In genomic region chr6:113076012-113076685, GRCm38 (mm10) we compare ENCODE assay signal across 1 mouse cellular context.
TF ChIP-seq lines count a peak whose summit lies in the region.

No protein-coding gene starts in this region.

TF ChIP-seq in CH12.LX, 34 proteins besides CTCF, POLR2A, EP300 and RAD21 (continued from another document):
- TF ChIP-seq CHD1 (IDR thresholded peaks at IDR 0.05; ENCODE audit: low read depth, low read length): no peak
- TF ChIP-seq NELFE (IDR thresholded peaks at IDR 0.05; ENCODE audit: low read depth, low read length): peak; percentile 78
- peak; percentile 56 for TF ChIP-seq MAX (IDR thresholded peaks at IDR 0.05; ENCODE audit: low read length)
- peak; percentile 75 for TF ChIP-seq TCF12 (IDR thresholded peaks at IDR 0.05; ENCODE audit: low read depth, low read length)
- no peak for TF ChIP-seq ZKSCAN1 (IDR thresholded peaks at IDR 0.05; ENCODE audit: borderline replicate concordance, low read depth, low read length)
- peak; percentile 89 for TF ChIP-seq CHD2 (IDR thresholded peaks at IDR 0.05; ENCODE audit: low read length)
- TF ChIP-seq IRF4 (IDR thresholded peaks at IDR 0.05; ENCODE audit: low read depth, low read length): peak; percentile 53
- peak; percentile 7; the same call in 1 of the 2 replicates for TF ChIP-seq ETS1 (conservative IDR thresholded peaks at IDR 0.05; ENCODE audit: low read depth, low read length)
- TF ChIP-seq USF2 (conservative IDR thresholded peaks at IDR 0.05; ENCODE audit: low read depth, low read length): no peak
- TF ChIP-seq MEF2A (IDR thresholded peaks at IDR 0.05; ENCODE audit: borderline replicate concordance, low read depth, low read length): 0 out of 2 replicates have a peak, but pooled peaks have one; percentile 27
- TF ChIP-seq SMC3 (IDR thresholded peaks at IDR 0.05; ENCODE audit: low read depth, low read length): peak; percentile 9; the same call in 1 of the 2 replicates
- TF ChIP-seq SIN3A (IDR thresholded peaks at IDR 0.05; ENCODE audit: low read length): peak; percentile 23
- no peak for TF ChIP-seq UBTF (IDR thresholded peaks at IDR 0.05; ENCODE audit: low read depth, low read length)
- TF ChIP-seq NRF1 (IDR thresholded peaks at IDR 0.05; ENCODE audit: low read depth, low read length): no peak; the same call in 1 of the 2 replicates
- no peak for TF ChIP-seq ZNF384 (IDR thresholded peaks at IDR 0.05; ENCODE audit: low read depth, low read length)
- no peak for TF ChIP-seq GABPA (IDR thresholded peaks at IDR 0.05; ENCODE audit: insufficient replicate concordance, low read depth, low read length)
- TF ChIP-seq MAFK (IDR thresholded peaks at IDR 0.05; ENCODE audit: insufficient replicate concordance, low read length): no peak
- TF ChIP-seq KAT2A (IDR thresholded peaks at IDR 0.05; ENCODE audit: insufficient replicate concordance, low read length): 0 out of 2 replicates have a peak, but pooled peaks have one; percentile 5
- TF ChIP-seq ELF1 (IDR thresholded peaks at IDR 0.05; ENCODE audit: low read depth, low read length): peak; percentile 77
- no peak for TF ChIP-seq POLR2AphosphoS2 (IDR thresholded peaks at IDR 0.05; ENCODE audit: low read depth, low read length)
- peak; percentile 87 for TF ChIP-seq BHLHE40 (IDR thresholded peaks at IDR 0.05; ENCODE audit: low read depth, low read length)
- peak; percentile 91; the same call in 1 of the 2 replicates for TF ChIP-seq MYC (IDR thresholded peaks at IDR 0.05; ENCODE audit: low read depth, low read length)
